Mouse (Mus musculus): ENCODE data around the gene A230050P20Rik. TPM values are rescaled to one million over a fixed set of nuclear protein-coding genes. Genes with fewer than 3 reads are reported as not detected.
"Not testable (repeated sequence)": the region's sequence is repeated elsewhere in the genome, so short reads cannot be mapped to it uniquely, and the experiment has no call there.

Gene A230050P20Rik
- 4.8 and 6.3 TPM in 2 replicates for polyA plus RNA-seq (2014; fragmentation: Nextera tagmentation; extraction: Ambion mirVana)

GRCm38 (mm10) chr9:20868448-20869001 lies at the start of gene A230050P20Rik:
TSS of gene A230050P20Rik (plus strand) at chr9:20868642.
- Histone ChIP-seq H3K9ac (ENCODE audit: low read depth, low read length) (peak within 1 kb of the TSS; percentile 61), H3K27ac (replicated peaks; ENCODE audit: low read depth, low read length) (no peak within 1 kb of the TSS), H3K4me1 (ENCODE audit: control insufficient read depth, insufficient read depth, low read length) (no peaks in the 10 kb centered on the region), H3K4me2 (ENCODE audit: low read depth, low read length) (peak within 1 kb of the TSS; percentile 59), H3K9me3 (ENCODE audit: control insufficient read depth, low read length) (no peaks in the 10 kb centered on the region), H3K36me3 (ENCODE audit: control insufficient read depth, insufficient read depth, low read length) (no peaks in the 10 kb centered on the region), H3K4me3 (ENCODE audit: low read depth, low read length) (peak within 1 kb of the TSS; percentile 49), H3K27me3 (replicated peaks; ENCODE audit: control insufficient read depth, insufficient read depth, low read length) (peaks cover 36% of the 10 kb centered on the region)
- DNase-seq (ENCODE audit: low spot score) = peak; percentile 39
- WGBS = 10% methylated on average over 43 of the region's 53 CpGs
- peak; percentile 51 for ATAC-seq (ENCODE audit: low read depth)

- Histone ChIP-seq H3K27ac (replicated peaks; ENCODE audit: low read depth, low read length) (no peak overlapping the region), H3K9ac (ENCODE audit: low read depth, low read length) (no peak overlapping the region), H3K36me3 (ENCODE audit: control insufficient read depth, insufficient read depth, low read length) (no peaks in the 10 kb centered on the region), H3K4me1 (ENCODE audit: control insufficient read depth, insufficient read depth, low read length) (0 out of 2 replicates have a peak, but pooled peaks cover 1% of the 10 kb centered on the region), H3K9me3 (ENCODE audit: control insufficient read depth, low read length) (no peaks in the 10 kb centered on the region), H3K27me3 (replicated peaks; ENCODE audit: control insufficient read depth, insufficient read depth, low read length) (no peaks in the 10 kb centered on the region; the same call in 1 of the 2 replicates), H3K4me2 (ENCODE audit: low read depth, low read length) (no peak overlapping the region), H3K4me3 (ENCODE audit: low read depth, low read length) (no peak overlapping the region)
- 74% methylated on average over 5 of the region's 5 CpGs for WGBS
- DNase-seq (ENCODE audit: low spot score) (no peak), ATAC-seq (ENCODE audit: low read depth) (no peak)
These were observed 48.4 kb upstream of the A230050P20Rik start for GRCm38 (mm10) chr9:20820001-20820400.

GRCm38 (mm10) chr9:20822821-20823220 lies 45.6 kb upstream of the A230050P20Rik start:
- 83% methylated on average over 3 of the region's 3 CpGs for WGBS
- Histone ChIP-seq H3K36me3 (ENCODE audit: control insufficient read depth, insufficient read depth, low read length) (no peaks in the 10 kb centered on the region), H3K9me3 (ENCODE audit: control insufficient read depth, low read length) (no peaks in the 10 kb centered on the region), H3K4me2 (ENCODE audit: low read depth, low read length) (no peak overlapping the region), H3K27ac (replicated peaks; ENCODE audit: low read depth, low read length) (no peak overlapping the region), H3K27me3 (replicated peaks; ENCODE audit: control insufficient read depth, insufficient read depth, low read length) (no peaks in the 10 kb centered on the region), H3K9ac (ENCODE audit: low read depth, low read length) (no peak overlapping the region), H3K4me1 (ENCODE audit: control insufficient read depth, insufficient read depth, low read length) (no peaks in the 10 kb centered on the region), H3K4me3 (ENCODE audit: low read depth, low read length) (no peak overlapping the region)
- DNase-seq (ENCODE audit: low spot score) (no peak), ATAC-seq (ENCODE audit: low read depth) (no peak)

GRCm38 (mm10) chr9:20825781-20826180 lies 42.7 kb upstream of the A230050P20Rik start:
- Histone ChIP-seq H3K4me1 (ENCODE audit: control insufficient read depth, insufficient read depth, low read length) (peaks cover 7% of the 10 kb centered on the region), H3K9me3 (ENCODE audit: control insufficient read depth, low read length) (no peaks in the 10 kb centered on the region), H3K9ac (ENCODE audit: low read depth, low read length) (no peak overlapping the region), H3K36me3 (ENCODE audit: control insufficient read depth, insufficient read depth, low read length) (no peaks in the 10 kb centered on the region), H3K27me3 (replicated peaks; ENCODE audit: control insufficient read depth, insufficient read depth, low read length) (no peaks in the 10 kb centered on the region), H3K4me2 (ENCODE audit: low read depth, low read length) (no peak overlapping the region), H3K4me3 (ENCODE audit: low read depth, low read length) (no peak overlapping the region), H3K27ac (replicated peaks; ENCODE audit: low read depth, low read length) (no peak overlapping the region)
- 55% methylated on average over 5 of the region's 5 CpGs for whole genome bisulfite sequencing
- no peak for ATAC-seq (ENCODE audit: low read depth)
- DNase-seq (ENCODE audit: low spot score) = no peak

GRCm38 (mm10) chr9:20828127-20828526 lies 40.3 kb upstream of the A230050P20Rik start:
- WGBS = 100% methylated on average over 1 of the region's 1 CpGs
- DNase-seq (ENCODE audit: low spot score) (no peak), ATAC-seq (ENCODE audit: low read depth) (no peak)
- Histone ChIP-seq H3K27ac (replicated peaks; ENCODE audit: low read depth, low read length) (no peak overlapping the region), H3K4me3 (ENCODE audit: low read depth, low read length) (no peak overlapping the region), H3K4me1 (ENCODE audit: control insufficient read depth, insufficient read depth, low read length) (peaks cover 7% of the 10 kb centered on the region), H3K36me3 (ENCODE audit: control insufficient read depth, insufficient read depth, low read length) (no peaks in the 10 kb centered on the region), H3K9me3 (ENCODE audit: control insufficient read depth, low read length) (no peaks in the 10 kb centered on the region), H3K9ac (ENCODE audit: low read depth, low read length) (no peak overlapping the region), H3K27me3 (replicated peaks; ENCODE audit: control insufficient read depth, insufficient read depth, low read length) (no peaks in the 10 kb centered on the region), H3K4me2 (ENCODE audit: low read depth, low read length) (no peak overlapping the region)

GRCm38 (mm10) chr9:20830901-20831643 lies 37.4 kb upstream of the A230050P20Rik start:
- WGBS = 17% methylated on average over 14 of the region's 19 CpGs
- Histone ChIP-seq H3K9me3 (ENCODE audit: control insufficient read depth, low read length) (no peaks in the 10 kb centered on the region), H3K4me3 (ENCODE audit: low read depth, low read length) (no peak overlapping the region), H3K4me1 (ENCODE audit: control insufficient read depth, insufficient read depth, low read length) (peaks cover 7% of the 10 kb centered on the region), H3K9ac (ENCODE audit: low read depth, low read length) (no peak overlapping the region; the same call in 1 of the 2 replicates), H3K36me3 (ENCODE audit: control insufficient read depth, insufficient read depth, low read length) (no peaks in the 10 kb centered on the region), H3K27me3 (replicated peaks; ENCODE audit: control insufficient read depth, insufficient read depth, low read length) (no peaks in the 10 kb centered on the region), H3K4me2 (ENCODE audit: low read depth, low read length) (peak overlapping the region; percentile 27), H3K27ac (replicated peaks; ENCODE audit: low read depth, low read length) (peak overlapping the region; percentile 56; the same call in 1 of the 2 replicates)
- DNase-seq (ENCODE audit: low spot score) (peak; percentile 97), ATAC-seq (ENCODE audit: low read depth) (peak; percentile 98)

- H3K4me1 ChIP-seq (ENCODE audit: control insufficient read depth, insufficient read depth, low read length) = peaks cover 7% of the 10 kb centered on the region
- no peak overlapping the region for H3K27ac ChIP-seq (replicated peaks; ENCODE audit: low read depth, low read length)
- no peak overlapping the region for H3K4me2 ChIP-seq (ENCODE audit: low read depth, low read length)
- no peak overlapping the region for H3K9ac ChIP-seq (ENCODE audit: low read depth, low read length)
- no peaks in the 10 kb centered on the region for H3K9me3 ChIP-seq (ENCODE audit: control insufficient read depth, low read length)
- ATAC-seq (ENCODE audit: low read depth) (no peak), DNase-seq (ENCODE audit: low spot score) (no peak)
- no peak overlapping the region for H3K4me3 ChIP-seq (ENCODE audit: low read depth, low read length)
- H3K27me3 ChIP-seq (replicated peaks; ENCODE audit: control insufficient read depth, insufficient read depth, low read length) = no peaks in the 10 kb centered on the region
- 88% methylated on average over 1 of the region's 1 CpGs for WGBS
- no peaks in the 10 kb centered on the region for H3K36me3 ChIP-seq (ENCODE audit: control insufficient read depth, insufficient read depth, low read length)
These were observed 33.6 kb upstream of the A230050P20Rik start for GRCm38 (mm10) chr9:20834881-20835280.

GRCm38 (mm10) chr9:20835431-20835954 lies 32.9 kb upstream of the A230050P20Rik start:
- H3K4me2 ChIP-seq (ENCODE audit: low read depth, low read length); H3K4me3 ChIP-seq (ENCODE audit: low read depth, low read length); DNase-seq (ENCODE audit: low spot score); H3K27me3 ChIP-seq (replicated peaks; ENCODE audit: control insufficient read depth, insufficient read depth, low read length); H3K9ac ChIP-seq (ENCODE audit: low read depth, low read length); H3K4me1 ChIP-seq (ENCODE audit: control insufficient read depth, insufficient read depth, low read length); ATAC-seq (ENCODE audit: low read depth); H3K36me3 ChIP-seq (ENCODE audit: control insufficient read depth, insufficient read depth, low read length); H3K9me3 ChIP-seq (ENCODE audit: control insufficient read depth, low read length); H3K27ac ChIP-seq (replicated peaks; ENCODE audit: low read depth, low read length): not testable (repeated sequence)
- WGBS = 81% methylated on average over 10 of the region's 11 CpGs
